Mouse (Mus musculus) neural tube, embryonic 14.5 days (tissue): ENCODE measurements around the gene Sart1. TPM values are rescaled to one million over a fixed set of nuclear protein-coding genes. Genes with fewer than 3 reads are reported as not detected.

Experiments used
- polyA plus RNA-seq: library from polyadenylated mRNA; unstranded; fragments of >200 nt; fragmentation: Nextera tagmentation; extraction: Ambion mirVana; gene quantifications from 2 replicates; pipeline ENCODE4 v1.2.1, GENCODE M21; 2014

Sart1 gene
- polyA plus RNA-seq, 1 experiment from 2014 or later = 55.6 TPM

Other genes with a start within 250 kb of the Sart1 start
- gene Pacs1, start 115.6 kb downstream of the Sart1 start, polyA plus RNA-seq = 56.9 TPM in 2 replicates
- gene Sf3b2, start 93.2 kb downstream of the Sart1 start, polyA plus RNA-seq = 321 and 329 TPM in 2 replicates
- 31.0 and 38.3 TPM in 2 replicates for gene Gal3st3, start 90.4 kb downstream of the Sart1 start, polyA plus RNA-seq
- gene Catsper1, start 53.0 kb downstream of the Sart1 start, polyA plus RNA-seq = not detected in 2 replicates
- gene Cst6, start 39.1 kb downstream of the Sart1 start, polyA plus RNA-seq = 10.7 and 10.8 TPM in 2 replicates
- gene Eif1ad, start 22.0 kb downstream of the Sart1 start, polyA plus RNA-seq = 38.7 and 41.6 TPM in 2 replicates
- 274 and 327 TPM in 2 replicates for gene Banf1, start 21.5 kb downstream of the Sart1 start, polyA plus RNA-seq
- gene Tsga10ip, start 13.8 kb upstream of the Sart1 start, polyA plus RNA-seq = not detected in 2 replicates
- 208 and 254 TPM in 2 replicates for gene Drap1, start 36.3 kb upstream of the Sart1 start, polyA plus RNA-seq
- gene AI837181, start 36.4 kb upstream of the Sart1 start, polyA plus RNA-seq = 57.0 and 67.2 TPM in 2 replicates
- gene Fosl1, start 58.8 kb upstream of the Sart1 start, polyA plus RNA-seq = not detected in 2 replicates
- 8.0 and 11.0 TPM in 2 replicates for gene Ccdc85b, start 69.2 kb upstream of the Sart1 start, polyA plus RNA-seq
- 169 and 179 TPM in 2 replicates for gene Fibp, start 71.9 kb upstream of the Sart1 start, polyA plus RNA-seq
- 4.2 and 4.4 TPM in 2 replicates for gene Ctsw, start 79.8 kb upstream of the Sart1 start, polyA plus RNA-seq
- 30.4 and 45.1 TPM in 2 replicates for gene Efemp2, start 85.3 kb upstream of the Sart1 start, polyA plus RNA-seq
- gene Mus81, start 99.7 kb upstream of the Sart1 start, polyA plus RNA-seq = 43.6 and 45.3 TPM in 2 replicates
- gene Cfl1, start 101.8 kb upstream of the Sart1 start, polyA plus RNA-seq = 3,473 and 3,739 TPM in 2 replicates
- 0.71 and 0.75 TPM in 2 replicates for gene 1700020D05Rik, start 115.1 kb upstream of the Sart1 start, polyA plus RNA-seq
- gene Snx32, start 121.8 kb upstream of the Sart1 start, polyA plus RNA-seq = 95.2 and 107 TPM in 2 replicates
- gene Ovol1, start 171.9 kb upstream of the Sart1 start, polyA plus RNA-seq = 0.14 TPM in 1 of 2 replicates, not detected in the other
- 2.6 and 3.7 TPM in 2 replicates for gene Ap5b1, start 179.3 kb upstream of the Sart1 start, polyA plus RNA-seq
- gene Rnaseh2c, start 213.2 kb upstream of the Sart1 start, polyA plus RNA-seq = 49.8 and 51.7 TPM in 2 replicates
- 45.6 and 47.3 TPM in 2 replicates for gene Kat5, start 221.5 kb upstream of the Sart1 start, polyA plus RNA-seq
- gene Rela, start 248.8 kb upstream of the Sart1 start, polyA plus RNA-seq = 26.9 and 31.0 TPM in 2 replicates